Mouse (Mus musculus) MEL (cell line): ENCODE measurements around the gene Pspc1. TPM values are rescaled to one million over a fixed set of nuclear protein-coding genes. Genes with fewer than 3 reads are reported as not detected.

ENCODE experiments used
- DNase-seq: peaks from one replicate; pipeline ENCODE4 v3.0.0; 2011; ENCODE audit warnings: low read depth, low spot score
- H3K27ac ChIP-seq: 2 replicates; pipeline ENCODE4 v1.5.1; 2012; ENCODE audit warnings: low read depth, mild to moderate bottlenecking, control low read depth, low read length, moderate library complexity; ENCODE audit not compliant: control insufficient read depth
- H3K27me3 ChIP-seq, 2 experiments: fragments of 150-350 bp in 1 of 2; sonication (generic) in 1 of 2; 2 replicates each; pipeline ENCODE4 v1.6.1; 2012; ENCODE audit warnings: low read length in 2 of 2, mild to moderate bottlenecking in 2 of 2, improper control_type of control experiment in 1 of 2, moderate library complexity in 1 of 2; ENCODE audit not compliant: insufficient read depth in 2 of 2, control insufficient read depth in 1 of 2
- H3K36me3 ChIP-seq, 2 experiments: 2 replicates each; pipeline ENCODE4 v1.6.1; 2012 to 2014; ENCODE audit warnings: low read length in 2 of 2, improper control_type of control experiment in 1 of 2, inconsistent platforms in 1 of 2, mild to moderate bottlenecking in 1 of 2; ENCODE audit not compliant: insufficient read depth in 2 of 2, control insufficient read depth in 1 of 2
- H3K4me1 ChIP-seq, 2 experiments: fragments of 150-350 bp in 1 of 2; sonication (generic) in 1 of 2; 2 replicates each; pipeline ENCODE4 v1.6.1; 2012; ENCODE audit warnings: low read length in 2 of 2, improper control_type of control experiment in 1 of 2, mild to moderate bottlenecking in 1 of 2; ENCODE audit not compliant: insufficient read depth in 2 of 2, control insufficient read depth in 1 of 2
- H3K4me3 ChIP-seq, 2 experiments: fragments of 150-350 bp in 1 of 2; sonication (generic) in 1 of 2; 2 replicates each; pipeline ENCODE4 v1.5.1; 2012; ENCODE audit warnings: low read depth in 2 of 2, low read length in 2 of 2, mild to moderate bottlenecking in 2 of 2, moderate library complexity in 2 of 2, control low read depth in 1 of 2, improper control_type of control experiment in 1 of 2; ENCODE audit not compliant: control insufficient read depth in 1 of 2, insufficient read depth in 1 of 2
- H3K79me2 ChIP-seq: 2 replicates; pipeline ENCODE4 v1.6.1; 2012; ENCODE audit warnings: mild to moderate bottlenecking, low read length, moderate library complexity; ENCODE audit not compliant: control insufficient read depth, poor library complexity, insufficient read depth
- H3K9ac ChIP-seq: 2 replicates; pipeline ENCODE4 v1.6.1; 2012; ENCODE audit warnings: low read depth, mild to moderate bottlenecking, control low read depth, low read length, moderate library complexity; ENCODE audit not compliant: control insufficient read depth, poor library complexity, severe bottlenecking
- H3K9me3 ChIP-seq: fragments of 150-350 bp; sonication (generic); replicated peaks from 2 replicates; pipeline ENCODE4 v1.6.1; 2012; ENCODE audit warnings: mild to moderate bottlenecking, low read length, improper control_type of control experiment, moderate library complexity; ENCODE audit not compliant: insufficient read depth
- CHD1 ChIP-seq: IDR thresholded peaks from 2 replicates; pipeline ENCODE4 v1.6.1; 2012; ENCODE audit warnings: low read depth, mild to moderate bottlenecking, inconsistent platforms, low read length, improper control_type of control experiment
- CHD2 ChIP-seq: IDR thresholded peaks from 2 replicates; pipeline ENCODE4 v1.6.1; 2011; ENCODE audit warnings: low read length, improper control_type of control experiment
- EP300 ChIP-seq, 2 experiments: IDR thresholded peaks; 2 replicates each; pipeline ENCODE4 v1.6.1; 2011; ENCODE audit warnings: improper control_type of control experiment in 2 of 2, low read length in 2 of 2, low read depth in 1 of 2, mild to moderate bottlenecking in 1 of 2
- ETS1 ChIP-seq: IDR thresholded peaks from 2 replicates; pipeline ENCODE4 v1.6.1; 2012; ENCODE audit warnings: low read depth, mild to moderate bottlenecking, inconsistent platforms, low read length, improper control_type of control experiment, moderate library complexity
- GATA1 ChIP-seq: IDR thresholded peaks from 2 replicates; pipeline ENCODE4 v1.6.1; 2011; ENCODE audit warnings: low read depth, low read length, improper control_type of control experiment
- HCFC1 ChIP-seq: IDR thresholded peaks from 2 replicates; pipeline ENCODE4 v1.6.1; 2012; ENCODE audit warnings: low read depth, mild to moderate bottlenecking, inconsistent platforms, low read length, improper control_type of control experiment, moderate library complexity
- MAX ChIP-seq: IDR thresholded peaks from 2 replicates; pipeline ENCODE4 v1.6.1; 2011; ENCODE audit warnings: low read length, improper control_type of control experiment
- MAZ ChIP-seq: IDR thresholded peaks from 2 replicates; pipeline ENCODE4 v1.6.1; 2012; ENCODE audit warnings: low read depth, mild to moderate bottlenecking, inconsistent platforms, low read length, improper control_type of control experiment
- MYC ChIP-seq: IDR thresholded peaks from 2 replicates; pipeline ENCODE4 v1.6.1; 2011; ENCODE audit warnings: low read depth, mild to moderate bottlenecking, low read length, improper control_type of control experiment, moderate library complexity
- NELFE ChIP-seq: IDR thresholded peaks from 2 replicates; pipeline ENCODE4 v1.6.1; 2011; ENCODE audit warnings: low read depth, low read length, improper control_type of control experiment
- POLR2AphosphoS5 ChIP-seq: IDR thresholded peaks from 2 replicates; pipeline ENCODE4 v1.6.1; 2012; ENCODE audit warnings: low read depth, borderline replicate concordance, mild to moderate bottlenecking, inconsistent platforms, low read length, moderate library complexity, mixed read lengths
- RAD21 ChIP-seq: IDR thresholded peaks from 2 replicates; pipeline ENCODE4 v1.6.1; 2011; ENCODE audit warnings: mild to moderate bottlenecking, low read depth, low read length, improper control_type of control experiment
- RCOR1 ChIP-seq: IDR thresholded peaks from 2 replicates; pipeline ENCODE4 v1.6.1; 2012; ENCODE audit warnings: low read depth, mild to moderate bottlenecking, inconsistent platforms, low read length, improper control_type of control experiment
- SIN3A ChIP-seq: IDR thresholded peaks from 2 replicates; pipeline ENCODE4 v1.6.1; 2012; ENCODE audit warnings: low read length, improper control_type of control experiment, inconsistent platforms
- TAL1 ChIP-seq: IDR thresholded peaks from 2 replicates; pipeline ENCODE4 v1.6.1; 2012; ENCODE audit warnings: mild to moderate bottlenecking, inconsistent platforms, low read length, moderate library complexity, mixed read lengths
- TCF12 ChIP-seq: IDR thresholded peaks from 2 replicates; pipeline ENCODE4 v1.6.1; 2014; ENCODE audit warnings: low read depth, mild to moderate bottlenecking, inconsistent platforms, low read length, improper control_type of control experiment, moderate library complexity
- UBTF ChIP-seq: IDR thresholded peaks from 2 replicates; pipeline ENCODE4 v1.6.1; 2012; ENCODE audit warnings: low read depth, mild to moderate bottlenecking, inconsistent platforms, low read length, improper control_type of control experiment, moderate library complexity, borderline replicate concordance; ENCODE audit not compliant: insufficient read depth
- USF1 ChIP-seq: IDR thresholded peaks from 2 replicates; pipeline ENCODE4 v1.6.1; 2014; ENCODE audit warnings: low read depth, mild to moderate bottlenecking, inconsistent platforms, low read length, improper control_type of control experiment, moderate library complexity
- USF2 ChIP-seq, 2 experiments: IDR thresholded peaks; 2 replicates each; pipeline ENCODE4 v1.6.1; 2011 to 2012; ENCODE audit warnings: improper control_type of control experiment in 2 of 2, low read length in 2 of 2, borderline replicate concordance in 1 of 2, inconsistent platforms in 1 of 2, low read depth in 1 of 2, mild to moderate bottlenecking in 1 of 2; ENCODE audit not compliant: insufficient read depth in 1 of 2
- ZC3H11A ChIP-seq: IDR thresholded peaks from 2 replicates; pipeline ENCODE4 v1.6.1; 2012; ENCODE audit warnings: low read depth, mild to moderate bottlenecking, inconsistent platforms, low read length, improper control_type of control experiment
- ZKSCAN1 ChIP-seq: IDR thresholded peaks from 2 replicates; pipeline ENCODE4 v1.6.1; 2012; ENCODE audit warnings: low read depth, mild to moderate bottlenecking, inconsistent platforms, low read length, improper control_type of control experiment, moderate library complexity
- polyA plus RNA-seq, 2 experiments: library from polyadenylated mRNA; stranded (reverse) in 1 of 2; unstranded in 1 of 2; fragments of >175 nt in 1 of 2; fragments of >200 nt in 1 of 2; gene quantifications; 2 replicates each; pipeline versions ENCODE4 v1.2.1 to v1.2.4; 2012; ENCODE audit warnings: low replicate concordance in 2 of 2, low read depth in 1 of 2; ENCODE audit not compliant: insufficient read length in 2 of 2, insufficient read depth in 1 of 2, missing spikeins in 1 of 2
- total RNA-seq: library from RNA; depleted of rRNA; stranded (reverse); fragments of 300-350 nt; gene quantifications from 2 replicates; pipeline ENCODE4 v1.2.3, GENCODE M21; 2012

Pspc1 gene
- total and polyA plus RNA-seq, 3 experiments = 36.1 to 68.2 (median 48.8) TPM

GRCm38 (mm10) chr14:56726493-56726892 is 51.6 kb downstream of the Pspc1 start:
- TF ChIP-seq RCOR1 (peak; percentile 57), EP300 (IDR thresholded peaks at IDR 0.05; ENCODE audit: low read depth in 1 of 2, low read length in 2 of 2) (peak; percentile 53 to 66; a peak in 2 of 4 replicates), USF2 (IDR thresholded peaks at IDR 0.05; ENCODE audit: borderline replicate concordance in 1 of 2, insufficient read depth in 1 of 2, low read depth in 1 of 2, low read length in 2 of 2) (no peak), ETS1 (peak; percentile 41; the same call in 1 of the 2 replicates), GATA1 (peak; percentile 79), ZC3H11A (no peak), TAL1 (no peak), TCF12 (peak; percentile 51; the same call in 1 of the 2 replicates), MAZ (no peak)
- Histone ChIP-seq H3K27ac (no peak overlapping the region), H3K36me3 (peaks cover 13 to 18% of the 10 kb centered on the region in 2 experiments), H3K4me3 (no peak overlapping the region), H3K9ac (no peak overlapping the region), H3K27me3 (no peaks in the 10 kb centered on the region), H3K4me1 (peaks cover 0 to 15% of the 10 kb centered on the region in 2 experiments; a peak in 3 of 4 replicates), H3K9me3 (no peaks in the 10 kb centered on the region), H3K79me2 (no peaks in the 10 kb centered on the region; the same call in 1 of the 2 replicates)
- peak; percentile 38 for DNase-seq

GRCm38 (mm10) chr14:56705687-56706086 is 72.4 kb downstream of the Pspc1 start:
- Histone ChIP-seq H3K36me3 (peaks cover 0 to 2% of the 10 kb centered on the region in 2 experiments; a peak in 1 of 4 replicates), H3K9me3 (no peaks in the 10 kb centered on the region), H3K9ac (no peak overlapping the region), H3K79me2 (no peaks in the 10 kb centered on the region), H3K4me3 (no peak overlapping the region), H3K4me1 (no peaks in the 10 kb centered on the region), H3K27me3 (no peaks in the 10 kb centered on the region), H3K27ac (no peak overlapping the region)
- DNase-seq = no peak
- no peak for TF ChIP-seq POLR2AphosphoS5
- TF ChIP-seq HCFC1 = no peak
- no peak for TF ChIP-seq MAX
- no peak for TF ChIP-seq CHD1
- TF ChIP-seq USF1 = no peak
- TF ChIP-seq SIN3A = no peak
- no peak for TF ChIP-seq USF2 (IDR thresholded peaks at IDR 0.05; ENCODE audit: borderline replicate concordance in 1 of 2, insufficient read depth in 1 of 2, low read depth in 1 of 2, low read length in 2 of 2)
- no peak for TF ChIP-seq GATA1
- TF ChIP-seq RAD21 = no peak
- no peak for TF ChIP-seq ZKSCAN1
- no peak for TF ChIP-seq RCOR1
- no peak for TF ChIP-seq UBTF
- no peak for TF ChIP-seq TCF12
- no peak for TF ChIP-seq NELFE
- TF ChIP-seq CHD2 = no peak
- TF ChIP-seq MYC = no peak
